Mouse (Mus musculus) lung, embryonic 15.5 days (tissue): ENCODE data around the gene Inpp5a. TPM values are rescaled to one million over a fixed set of nuclear protein-coding genes. Genes with fewer than 3 reads are reported as not detected.

ENCODE experiments used
- ATAC-seq: fragments of 200-750 bp; cut with Nextera tagmentation; 2 replicates; pipeline ENCODE4 v1.8.0; 2017; ENCODE audit warnings: moderate number of reproducible peaks, borderline replicate concordance; ENCODE audit not compliant: low FRiP score, low TSS enrichment; ENCODE audit errors: extremely low read depth
- H3K27ac ChIP-seq: fragments of 300-500 bp; sonication (generic); 2 replicates; pipeline ENCODE4 v1.5.1; 2015; ENCODE audit warnings: moderate library complexity, mild to moderate bottlenecking, inconsistent platforms
- H3K27me3 ChIP-seq: fragments of 300-500 bp; sonication (generic); 2 replicates; pipeline ENCODE4 v1.6.1; 2015; ENCODE audit warnings: inconsistent platforms
- H3K36me3 ChIP-seq: fragments of 300-500 bp; sonication (generic); 2 replicates; pipeline ENCODE4 v1.6.1; 2015; ENCODE audit warnings: inconsistent platforms
- H3K4me1 ChIP-seq: fragments of 300-500 bp; sonication (generic); 2 replicates; pipeline ENCODE4 v1.6.1; 2015; ENCODE audit warnings: inconsistent platforms
- H3K4me2 ChIP-seq: fragments of 300-500 bp; sonication (generic); 2 replicates; pipeline ENCODE4 v1.6.1; 2015; ENCODE audit warnings: inconsistent platforms, mild to moderate bottlenecking, moderate library complexity
- H3K4me3 ChIP-seq: fragments of 300-500 bp; sonication (generic); 2 replicates; pipeline ENCODE4 v1.5.1; 2015; ENCODE audit warnings: mild to moderate bottlenecking, inconsistent platforms
- H3K9ac ChIP-seq: fragments of 300-500 bp; sonication (generic); 2 replicates; pipeline ENCODE4 v1.6.1; 2015; ENCODE audit warnings: inconsistent platforms
- H3K9me3 ChIP-seq: fragments of 300-500 bp; sonication (generic); 2 replicates; pipeline ENCODE4 v1.6.1; 2016; ENCODE audit warnings: inconsistent platforms
- WGBS: fragments of 180-500 bp; shearing (Covaris S2); methylation state at CpG from one replicate; pipeline ENCODE4 v1.1.7; 2015; 5-methylcytosine and 5-hydroxymethylcytosine counted together
- polyA plus RNA-seq: library from polyadenylated mRNA; unstranded; fragments of >200 nt; fragmentation: Nextera tagmentation; extraction: Ambion mirVana; gene quantifications from 2 replicates; pipeline ENCODE4 v1.2.1, GENCODE M21; 2015

Gene Inpp5a
- polyA plus RNA-seq, 1 experiment from 2014 or later: 35.9 TPM

GRCm38 (mm10) chr7:139556746-139557526, 168.0 kb downstream of the Inpp5a start:
- no peaks in the 10 kb centered on the region for H3K9me3 ChIP-seq
- H3K9ac ChIP-seq: no peak overlapping the region
- H3K4me1 ChIP-seq: no peaks in the 10 kb centered on the region
- ATAC-seq: no peak
- no peak overlapping the region for H3K27ac ChIP-seq
- H3K4me3 ChIP-seq: no peak overlapping the region
- H3K36me3 ChIP-seq: peaks cover 11% of the 10 kb centered on the region; the same call in 1 of the 2 replicates
- no peaks in the 10 kb centered on the region for H3K27me3 ChIP-seq
- no peak overlapping the region for H3K4me2 ChIP-seq
- 68% methylated on average over 10 of the region's 10 CpGs for WGBS

- ATAC-seq: no peak
- Histone ChIP-seq H3K36me3 (peaks cover 13% of the 10 kb centered on the region; the same call in 1 of the 2 replicates), H3K27ac (no peak overlapping the region)
These were observed 170.8 kb downstream of the Inpp5a start for GRCm38 (mm10) chr7:139559659-139560058.

DNA sequence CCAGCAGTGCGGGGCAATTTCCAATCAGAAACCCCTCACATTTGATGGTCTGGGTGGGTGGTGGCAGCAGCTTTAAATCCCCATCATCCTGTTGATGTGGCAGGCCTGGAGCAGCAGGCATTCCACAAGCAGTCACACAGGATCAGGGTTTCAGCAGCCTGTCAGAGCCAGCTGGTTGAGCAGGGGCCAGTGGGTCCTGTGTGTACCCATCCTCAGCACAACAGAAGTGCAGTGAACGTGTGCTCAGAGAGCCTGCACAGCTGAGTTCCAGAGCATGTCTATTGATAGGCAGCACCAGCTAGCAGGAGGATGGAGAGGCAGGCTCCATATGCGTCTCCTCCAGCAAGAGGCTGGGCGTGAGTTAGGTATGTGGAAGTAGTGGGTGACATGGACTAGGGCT, 174.5 kb downstream of the Inpp5a start:
- ATAC-seq: no peak
- peaks cover 13% of the 10 kb centered on the region; the same call in 1 of the 2 replicates for H3K36me3 ChIP-seq
- no peaks in the 10 kb centered on the region for H3K9me3 ChIP-seq
- no peak overlapping the region for H3K27ac ChIP-seq
- 63% methylated on average over 4 of the region's 4 CpGs for WGBS
- H3K27me3 ChIP-seq: no peaks in the 10 kb centered on the region
- H3K4me1 ChIP-seq: no peaks in the 10 kb centered on the region
- H3K9ac ChIP-seq: no peak overlapping the region
- H3K4me2 ChIP-seq: no peak overlapping the region
- H3K4me3 ChIP-seq: no peak overlapping the region

More at GRCm38 (mm10) chr7:139559659-139560058, 170.8 kb downstream of the Inpp5a start:
- Histone ChIP-seq H3K9me3 (no peaks in the 10 kb centered on the region), H3K9ac (no peak overlapping the region), H3K27me3 (no peaks in the 10 kb centered on the region), H3K4me3 (no peak overlapping the region), H3K4me1 (no peaks in the 10 kb centered on the region), H3K4me2 (no peak overlapping the region)
- 91% methylated on average over 10 of the region's 10 CpGs for WGBS

DNA sequence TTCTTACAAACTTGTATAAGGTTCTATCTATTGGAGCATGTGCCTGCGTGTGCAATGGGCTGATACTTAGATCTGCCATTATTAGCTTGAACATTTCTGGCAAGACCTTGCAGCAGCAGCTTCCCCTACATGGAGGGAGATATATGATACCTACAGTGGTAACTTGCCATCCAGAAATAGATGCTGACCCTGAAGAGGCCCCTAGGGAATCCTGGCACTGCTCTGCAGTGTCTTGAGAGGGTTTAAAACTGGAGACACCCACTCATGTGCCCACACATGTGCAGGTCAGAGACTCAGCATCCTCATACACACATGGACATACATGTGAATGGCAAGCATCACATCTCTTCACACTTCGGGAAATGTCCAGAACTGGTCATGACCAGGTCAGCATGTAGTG, 175.3 kb downstream of the Inpp5a start:
- Histone ChIP-seq H3K9ac (no peak overlapping the region), H3K4me2 (no peak overlapping the region), H3K4me3 (no peak overlapping the region), H3K27me3 (no peaks in the 10 kb centered on the region), H3K27ac (no peak overlapping the region), H3K36me3 (peaks cover 9% of the 10 kb centered on the region; the same call in 1 of the 2 replicates), H3K9me3 (no peaks in the 10 kb centered on the region), H3K4me1 (no peaks in the 10 kb centered on the region)
- WGBS: 91% methylated on average over 2 of the region's 2 CpGs
- ATAC-seq: no peak

DNA sequence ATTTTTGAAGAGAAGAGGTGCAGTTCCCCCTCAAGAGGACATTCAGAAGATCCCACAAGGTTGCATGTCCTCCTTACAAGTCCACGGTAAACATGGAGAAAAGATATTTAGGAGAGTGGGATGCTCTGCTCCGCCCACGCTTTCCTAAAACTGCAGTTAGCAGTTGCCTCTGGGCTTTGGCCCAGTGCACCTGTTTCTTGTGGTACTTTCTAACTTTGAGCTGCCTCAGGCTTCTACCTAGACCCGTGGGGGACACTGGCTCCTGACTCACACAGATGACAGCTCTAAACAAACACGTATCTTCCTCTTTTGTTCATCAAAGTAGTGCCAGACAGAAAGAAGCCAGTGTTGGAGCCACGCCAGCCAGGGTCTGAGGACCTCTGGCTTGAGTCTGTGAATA, 177.1 kb downstream of the Inpp5a start:
- H3K4me3 ChIP-seq: no peak overlapping the region
- no peak for ATAC-seq
- H3K4me2 ChIP-seq: no peak overlapping the region
- no peak overlapping the region for H3K9ac ChIP-seq
- no peaks in the 10 kb centered on the region for H3K27me3 ChIP-seq
- WGBS: 65% methylated on average over 6 of the region's 6 CpGs
- no peak overlapping the region for H3K27ac ChIP-seq
- H3K36me3 ChIP-seq: peaks cover 2% of the 10 kb centered on the region; the same call in 1 of the 2 replicates
- no peaks in the 10 kb centered on the region for H3K4me1 ChIP-seq
- no peaks in the 10 kb centered on the region for H3K9me3 ChIP-seq

GRCm38 (mm10) chr7:139566533-139566932, 177.6 kb downstream of the Inpp5a start:
- Histone ChIP-seq H3K27me3 (no peaks in the 10 kb centered on the region), H3K36me3 (peaks cover 2% of the 10 kb centered on the region; the same call in 1 of the 2 replicates), H3K9ac (no peak overlapping the region), H3K4me2 (no peak overlapping the region), H3K4me3 (no peak overlapping the region), H3K4me1 (no peaks in the 10 kb centered on the region), H3K9me3 (no peaks in the 10 kb centered on the region), H3K27ac (no peak overlapping the region)
- no peak for ATAC-seq
- WGBS: 52% methylated on average over 8 of the region's 8 CpGs

DNA sequence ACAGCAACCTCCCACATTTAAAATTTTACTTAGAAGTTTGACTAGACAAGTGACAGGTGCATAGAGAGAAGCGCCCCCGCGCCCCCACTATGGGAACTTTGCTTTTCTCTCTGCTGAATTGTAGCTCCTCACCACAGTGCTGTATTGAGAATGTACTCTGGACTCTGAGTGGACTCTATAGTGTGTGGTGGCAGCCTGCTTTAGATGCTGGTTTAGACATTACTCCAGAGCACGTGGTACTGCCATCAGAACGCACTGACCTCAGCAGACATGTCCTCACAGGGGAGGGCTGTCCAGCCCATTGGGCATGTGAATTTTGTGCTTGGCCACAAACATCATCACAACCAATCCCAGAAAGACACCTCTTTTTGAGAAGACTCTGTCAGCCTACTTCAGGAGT, 181.9 kb downstream of the Inpp5a start:
- H3K9ac ChIP-seq: no peak overlapping the region
- peaks cover 12% of the 10 kb centered on the region; the same call in 1 of the 2 replicates for H3K36me3 ChIP-seq
- H3K4me3 ChIP-seq: no peak overlapping the region
- H3K27me3 ChIP-seq: no peaks in the 10 kb centered on the region
- H3K9me3 ChIP-seq: no peaks in the 10 kb centered on the region
- 92% methylated on average over 5 of the region's 5 CpGs for WGBS
- H3K4me1 ChIP-seq: no peaks in the 10 kb centered on the region
- no peak overlapping the region for H3K27ac ChIP-seq
- ATAC-seq: no peak
- H3K4me2 ChIP-seq: no peak overlapping the region

DNA sequence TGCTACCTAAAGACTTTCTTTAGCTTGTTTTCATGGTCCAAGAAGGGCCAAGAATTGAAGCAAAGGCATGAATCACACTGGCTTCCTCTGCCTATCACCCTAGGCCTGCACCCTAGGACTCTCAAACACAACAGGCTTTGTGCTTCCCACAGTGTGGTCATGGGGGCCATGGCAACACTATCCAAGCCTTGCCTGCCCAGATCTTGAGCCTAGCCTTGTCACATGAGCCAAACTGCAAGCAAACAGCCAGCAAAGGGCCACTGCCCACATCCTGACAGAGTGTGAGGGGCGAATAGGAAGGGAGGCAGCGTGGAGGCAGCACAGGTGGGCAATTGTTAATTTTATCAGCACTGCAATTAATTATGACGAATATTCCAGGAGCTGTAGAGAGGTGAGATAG, 183.8 kb downstream of the Inpp5a start:
- peaks cover 3% of the 10 kb centered on the region; the same call in 1 of the 2 replicates for H3K27me3 ChIP-seq
- WGBS: 74% methylated on average over 3 of the region's 3 CpGs
- H3K9ac ChIP-seq: no peak overlapping the region
- H3K9me3 ChIP-seq: no peaks in the 10 kb centered on the region
- no peak overlapping the region for H3K4me3 ChIP-seq
- no peak overlapping the region for H3K27ac ChIP-seq
- no peaks in the 10 kb centered on the region for H3K4me1 ChIP-seq
- ATAC-seq: no peak
- H3K4me2 ChIP-seq: no peak overlapping the region
- H3K36me3 ChIP-seq: peaks cover 13% of the 10 kb centered on the region; the same call in 1 of the 2 replicates

DNA sequence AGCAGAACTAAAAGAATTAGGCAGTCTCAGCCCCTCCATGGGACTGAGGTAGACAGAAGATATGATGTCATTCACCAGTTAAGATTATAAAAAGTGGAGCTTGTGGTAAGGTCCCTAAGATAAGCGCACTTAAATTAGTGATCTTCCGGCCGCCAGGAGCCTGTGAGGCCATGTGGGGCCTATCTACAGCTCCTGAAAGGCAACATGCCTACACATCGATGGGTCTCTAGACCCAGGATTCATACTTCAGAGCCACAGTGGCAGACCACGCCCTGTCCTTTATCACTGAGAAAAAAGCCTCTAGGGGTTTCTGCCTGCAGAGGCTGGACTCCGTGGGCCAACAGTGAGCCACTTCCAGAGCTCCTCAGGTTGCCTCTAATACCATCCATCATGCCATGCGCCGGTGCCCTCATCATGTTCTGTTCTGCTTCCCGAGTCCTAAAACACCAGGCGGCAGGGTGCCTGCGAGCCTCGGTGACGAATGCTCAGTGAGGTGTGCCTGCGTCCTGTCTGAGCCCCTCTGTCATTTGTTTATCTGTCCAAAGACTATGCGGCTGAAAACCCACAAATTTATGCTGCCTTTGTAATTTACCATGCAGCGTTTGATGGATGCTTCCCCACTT, 187.3 kb downstream of the Inpp5a start:
- H3K9me3 ChIP-seq: no peaks in the 10 kb centered on the region
- peaks cover 25% of the 10 kb centered on the region; the same call in 1 of the 2 replicates for H3K36me3 ChIP-seq
- no peak overlapping the region for H3K4me2 ChIP-seq
- ATAC-seq: no peak
- 69% methylated on average over 16 of the region's 16 CpGs for WGBS
- H3K27me3 ChIP-seq: peaks cover 37% of the 10 kb centered on the region
- no peak overlapping the region for H3K27ac ChIP-seq
- H3K9ac ChIP-seq: no peak overlapping the region
- peaks cover 5% of the 10 kb centered on the region for H3K4me1 ChIP-seq
- no peak overlapping the region for H3K4me3 ChIP-seq

- 83% methylated on average over 21 of the region's 21 CpGs for WGBS
- ATAC-seq: no peak
- Histone ChIP-seq H3K4me2 (no peak overlapping the region), H3K4me3 (no peak overlapping the region), H3K9me3 (no peaks in the 10 kb centered on the region), H3K4me1 (peaks cover 25% of the 10 kb centered on the region), H3K27ac (no peak overlapping the region), H3K9ac (no peak overlapping the region), H3K36me3 (peaks cover 25% of the 10 kb centered on the region; the same call in 1 of the 2 replicates), H3K27me3 (peaks cover 69% of the 10 kb centered on the region)
These were observed 190.5 kb downstream of the Inpp5a start for GRCm38 (mm10) chr7:139579261-139579905.

DNA sequence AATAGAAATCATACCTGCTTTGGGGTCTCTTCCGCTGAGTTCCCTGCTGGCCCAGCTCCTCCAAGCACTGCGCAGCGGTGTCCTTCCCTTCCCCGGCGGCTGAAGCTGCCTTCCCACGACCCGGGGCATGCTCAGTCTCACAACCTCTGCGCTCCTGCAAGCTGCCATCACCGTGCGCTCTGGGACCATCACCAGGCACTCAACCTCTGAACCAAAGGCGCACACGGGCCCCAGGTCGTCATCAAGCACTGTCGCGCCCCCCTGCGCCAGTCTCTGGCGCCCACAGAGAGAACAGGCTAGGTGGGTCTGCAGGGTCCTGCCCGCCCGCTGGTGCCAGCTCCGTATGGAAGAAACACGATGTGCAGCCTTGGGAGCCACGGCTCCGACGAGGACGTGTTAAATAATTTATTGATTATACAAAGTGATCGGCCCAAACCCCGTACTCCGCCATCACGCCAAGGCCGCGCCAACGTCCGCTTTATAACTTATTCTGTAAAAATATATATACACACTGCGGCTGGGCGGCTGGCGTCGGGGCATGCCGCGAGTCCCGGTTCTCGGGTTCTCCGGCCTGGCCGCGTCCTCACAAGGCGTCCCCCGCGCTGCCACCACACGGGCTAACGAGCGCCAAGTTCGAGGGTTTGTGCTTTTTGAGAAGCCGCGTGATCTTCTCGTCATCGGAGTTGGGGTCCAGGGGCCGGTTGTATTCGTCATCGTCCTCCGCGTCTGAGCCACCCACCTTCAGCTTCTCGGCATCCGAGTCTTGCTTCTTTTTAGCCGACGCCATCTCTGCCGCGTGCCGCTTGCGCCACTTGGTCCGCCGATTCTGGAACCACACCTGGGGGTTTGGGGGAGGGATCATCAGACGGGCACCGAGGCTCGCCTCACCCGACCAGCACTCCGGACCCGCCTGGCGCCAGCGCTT, 192.2 kb downstream of the Inpp5a start:
- Histone ChIP-seq H3K4me3 (peak overlapping the region; percentile 33), H3K9ac (no peak overlapping the region), H3K9me3 (no peaks in the 10 kb centered on the region), H3K4me2 (peak overlapping the region; percentile 62), H3K36me3 (peaks cover 12% of the 10 kb centered on the region; the same call in 1 of the 2 replicates), H3K27ac (no peak overlapping the region), H3K27me3 (peaks cover 86% of the 10 kb centered on the region), H3K4me1 (peaks cover 29% of the 10 kb centered on the region)
- no peak for ATAC-seq
- WGBS: 3% methylated on average over 78 of the region's 78 CpGs
